Mouse (Mus musculus) limb, embryonic 13.5 days (tissue): ENCODE measurements around the gene Arhgap24. TPM values are rescaled to one million over a fixed set of nuclear protein-coding genes. Genes with fewer than 3 reads are reported as not detected.

Experiments
- ATAC-seq: fragments of 200-750 bp; cut with Nextera tagmentation; 2 replicates; pipeline ENCODE4 v1.8.0; 2017; ENCODE audit warnings: low read depth, moderate number of reproducible peaks, moderate TSS enrichment; ENCODE audit not compliant: low FRiP score
- H3K27ac ChIP-seq: fragments of 300-500 bp; sonication (generic); 2 replicates; pipeline ENCODE4 v1.5.1; 2015; ENCODE audit warnings: inconsistent platforms, mild to moderate bottlenecking, moderate library complexity
- H3K27me3 ChIP-seq: fragments of 300-500 bp; sonication (generic); 2 replicates; pipeline ENCODE4 v1.6.1; 2015; ENCODE audit warnings: mild to moderate bottlenecking, inconsistent platforms
- H3K36me3 ChIP-seq: fragments of 300-500 bp; sonication (generic); 2 replicates; pipeline ENCODE4 v1.6.1; 2015; ENCODE audit warnings: inconsistent platforms, mild to moderate bottlenecking, moderate library complexity
- H3K4me1 ChIP-seq: fragments of 300-500 bp; sonication (generic); 2 replicates; pipeline ENCODE4 v1.6.1; 2015; ENCODE audit warnings: inconsistent platforms
- H3K4me2 ChIP-seq: fragments of 300-500 bp; sonication (generic); replicated peaks from 2 replicates; pipeline ENCODE4 v1.6.1; 2015; ENCODE audit warnings: inconsistent platforms, mild to moderate bottlenecking, moderate library complexity
- H3K4me3 ChIP-seq: fragments of 300-500 bp; sonication (generic); 2 replicates; pipeline ENCODE4 v1.5.1; 2015; ENCODE audit warnings: moderate library complexity, mild to moderate bottlenecking, inconsistent platforms
- H3K9ac ChIP-seq: fragments of 300-500 bp; sonication (generic); 2 replicates; pipeline ENCODE4 v1.6.1; 2015; ENCODE audit warnings: mild to moderate bottlenecking, inconsistent platforms
- H3K9me3 ChIP-seq: fragments of 300-500 bp; sonication (generic); 2 replicates; pipeline ENCODE4 v1.6.1; 2016; ENCODE audit warnings: inconsistent platforms
- WGBS: fragments of 180-500 bp; shearing (Covaris S2); methylation state at CpG from one replicate; pipeline ENCODE4 v1.1.7; 2015; 5-methylcytosine and 5-hydroxymethylcytosine counted together
- polyA plus RNA-seq: library from polyadenylated mRNA; unstranded; fragments of >200 nt; fragmentation: Nextera tagmentation; extraction: Ambion mirVana; gene quantifications from 2 replicates; pipeline ENCODE4 v1.2.1, GENCODE M21; 2015

Gene Arhgap24
- polyA plus RNA-seq, 1 experiment from 2014 or later = 21.6 TPM

GRCm38 (mm10) chr5:102788437-102788836 is 307.2 kb downstream of the Arhgap24 start:
- Histone ChIP-seq H3K27ac (no peak overlapping the region), H3K36me3 (no peaks in the 10 kb centered on the region), H3K4me2 (no peak overlapping the region), H3K27me3 (no peaks in the 10 kb centered on the region), H3K4me1 (peaks cover 16% of the 10 kb centered on the region), H3K9me3 (no peaks in the 10 kb centered on the region), H3K4me3 (no peak overlapping the region), H3K9ac (no peak overlapping the region)
- no peak for ATAC-seq
- 54% methylated on average over 3 of the region's 3 CpGs for WGBS

DNA sequence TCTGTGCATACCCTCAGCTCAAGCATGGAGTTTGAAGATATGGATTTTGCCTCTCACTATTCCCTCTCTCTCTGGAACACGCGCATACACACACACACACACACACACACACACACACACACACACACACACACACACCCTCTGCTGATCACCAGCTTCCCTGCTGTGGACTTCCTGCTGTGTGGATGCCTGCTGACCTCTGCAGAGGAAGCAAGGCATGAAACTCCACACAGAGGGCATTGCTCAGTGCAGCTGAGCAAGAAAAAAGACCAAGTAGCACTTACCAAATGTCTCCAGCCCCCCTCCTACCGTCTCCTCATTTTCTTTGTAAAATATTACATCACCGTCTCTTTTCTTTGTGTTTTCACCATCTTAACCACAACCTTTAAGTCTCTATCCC is 310.1 kb downstream of the Arhgap24 start:
- Histone ChIP-seq H3K36me3 (no peaks in the 10 kb centered on the region), H3K9me3 (no peaks in the 10 kb centered on the region), H3K9ac (no peak overlapping the region), H3K4me1 (peaks cover 25% of the 10 kb centered on the region), H3K27me3 (no peaks in the 10 kb centered on the region), H3K27ac (no peak overlapping the region), H3K4me2 (no peak overlapping the region), H3K4me3 (no peak overlapping the region)
- 47% methylated on average over 4 of the region's 4 CpGs for WGBS
- ATAC-seq = no peak

GRCm38 (mm10) chr5:102793536-102793935 is 312.3 kb downstream of the Arhgap24 start:
- Histone ChIP-seq H3K36me3 (no peaks in the 10 kb centered on the region), H3K4me2 (no peak overlapping the region), H3K27ac (0 out of 2 replicates have a peak overlapping the region, but pooled peaks have one; percentile 15), H3K9me3 (no peaks in the 10 kb centered on the region), H3K4me1 (peaks cover 25% of the 10 kb centered on the region), H3K27me3 (no peaks in the 10 kb centered on the region), H3K4me3 (no peak overlapping the region), H3K9ac (no peak overlapping the region)
- WGBS = 76% methylated on average over 11 of the region's 11 CpGs
- no peak for ATAC-seq

DNA sequence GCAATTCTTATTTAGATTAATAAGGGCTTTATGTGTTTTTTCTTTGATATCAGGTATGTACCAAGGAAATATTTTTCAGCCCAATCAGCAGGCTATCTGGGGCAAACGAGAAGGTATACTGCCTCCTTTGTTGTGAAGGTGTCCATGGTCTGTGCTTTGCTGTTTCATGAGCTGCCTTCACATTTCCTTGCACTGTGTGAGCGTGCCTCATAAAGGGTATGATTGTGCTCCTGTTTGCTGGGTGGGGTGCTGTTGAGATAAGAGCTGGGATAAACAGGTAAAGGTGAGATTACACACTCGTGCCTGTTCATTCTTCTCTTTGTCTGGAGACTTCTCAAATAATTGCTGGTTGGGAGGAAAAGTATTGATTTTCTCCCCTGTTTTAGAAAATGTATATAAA is 320.3 kb downstream of the Arhgap24 start:
- Histone ChIP-seq H3K27me3 (no peaks in the 10 kb centered on the region), H3K27ac (no peak overlapping the region), H3K9ac (no peak overlapping the region), H3K36me3 (no peaks in the 10 kb centered on the region), H3K4me1 (peaks cover 7% of the 10 kb centered on the region), H3K4me2 (no peak overlapping the region), H3K9me3 (no peaks in the 10 kb centered on the region), H3K4me3 (no peak overlapping the region)
- no peak for ATAC-seq
- 78% methylated on average over 3 of the region's 3 CpGs for WGBS

DNA sequence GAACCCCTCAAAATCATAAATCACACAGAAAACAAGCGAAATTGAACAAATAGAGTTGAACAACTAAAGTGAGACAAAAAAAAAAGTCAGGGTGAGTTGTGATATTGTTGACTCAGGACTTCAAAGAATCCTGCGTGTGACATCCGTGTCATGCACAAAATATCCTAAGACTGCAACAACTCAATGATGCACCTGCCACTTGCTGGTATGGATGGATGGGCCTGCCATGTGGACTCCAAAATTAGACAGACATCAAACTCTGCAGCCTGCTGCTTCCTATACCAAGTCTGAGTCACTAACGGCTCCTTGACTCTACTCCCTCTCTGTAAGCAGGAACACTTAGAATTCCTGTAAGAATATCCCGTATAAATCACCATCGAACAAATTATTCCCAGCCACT is 321.6 kb downstream of the Arhgap24 start:
- H3K27ac ChIP-seq = no peak overlapping the region
- no peak overlapping the region for H3K4me3 ChIP-seq
- H3K9me3 ChIP-seq = no peaks in the 10 kb centered on the region
- H3K9ac ChIP-seq = no peak overlapping the region
- 84% methylated on average over 6 of the region's 6 CpGs for WGBS
- peaks cover 7% of the 10 kb centered on the region for H3K4me1 ChIP-seq
- H3K4me2 ChIP-seq = no peak overlapping the region
- no peaks in the 10 kb centered on the region for H3K36me3 ChIP-seq
- no peaks in the 10 kb centered on the region for H3K27me3 ChIP-seq
- no peak for ATAC-seq

DNA sequence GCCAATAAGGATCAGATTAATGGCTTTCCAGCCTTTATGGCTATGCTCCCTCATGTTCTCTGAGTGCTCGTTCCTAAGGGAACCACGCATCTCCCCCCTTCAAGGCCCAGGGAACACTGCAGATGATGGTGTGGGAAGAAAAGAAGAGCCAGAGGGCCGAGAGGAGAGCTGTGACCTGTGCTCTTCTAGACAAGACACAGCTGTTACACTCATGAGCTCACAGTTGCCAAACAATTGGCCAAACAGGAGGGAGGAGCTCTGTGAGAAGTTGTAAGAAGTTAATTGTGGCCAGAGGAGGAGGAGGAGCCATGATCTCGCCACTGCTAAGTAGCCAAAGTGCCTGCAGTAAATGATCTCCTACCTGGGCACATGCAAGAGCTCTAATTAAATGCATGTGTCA is 322.5 kb downstream of the Arhgap24 start:
- Histone ChIP-seq H3K27ac (no peak overlapping the region), H3K4me1 (peaks cover 7% of the 10 kb centered on the region), H3K27me3 (no peaks in the 10 kb centered on the region), H3K4me2 (no peak overlapping the region), H3K9me3 (no peaks in the 10 kb centered on the region), H3K9ac (no peak overlapping the region), H3K36me3 (no peaks in the 10 kb centered on the region), H3K4me3 (no peak overlapping the region)
- WGBS = 21% methylated on average over 4 of the region's 4 CpGs
- ATAC-seq = no peak

- Histone ChIP-seq H3K4me1 (peaks cover 7% of the 10 kb centered on the region), H3K4me2 (no peak overlapping the region), H3K36me3 (no peaks in the 10 kb centered on the region), H3K27me3 (no peaks in the 10 kb centered on the region), H3K9me3 (no peaks in the 10 kb centered on the region), H3K4me3 (no peak overlapping the region), H3K9ac (no peak overlapping the region), H3K27ac (no peak overlapping the region)
- ATAC-seq = no peak
Measured at GRCm38 (mm10) chr5:102807518-102807917, 326.3 kb downstream of the Arhgap24 start.

DNA sequence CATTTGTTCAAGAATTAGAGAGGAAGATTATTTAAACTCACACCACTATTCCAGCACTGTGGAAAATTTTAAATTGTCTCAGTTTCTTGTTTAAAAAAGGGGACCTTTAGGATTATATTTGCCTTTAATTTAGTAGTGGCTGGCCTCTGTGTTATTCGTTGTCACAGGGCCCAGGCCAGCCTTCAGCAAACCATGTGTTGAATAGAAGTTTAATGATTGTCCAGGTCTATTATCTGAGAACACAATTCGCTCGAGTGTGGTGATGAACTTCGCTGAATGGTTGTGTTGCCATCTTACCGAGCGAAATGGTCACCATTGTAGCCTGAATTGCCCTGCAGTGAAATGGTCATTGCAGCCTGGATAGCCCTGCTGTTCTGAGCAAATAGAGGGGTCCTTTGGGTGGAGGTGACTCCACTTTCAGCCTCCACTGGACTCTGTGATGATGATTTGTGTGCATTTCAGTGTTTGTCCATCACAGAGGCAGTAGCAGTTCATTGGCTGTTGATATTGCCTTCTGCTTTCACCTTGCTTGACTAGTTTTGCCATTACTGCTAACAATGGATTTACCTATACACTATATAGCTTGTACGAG is 329.3 kb downstream of the Arhgap24 start:
- no peak for ATAC-seq
- H3K4me3 ChIP-seq = no peak overlapping the region

DNA sequence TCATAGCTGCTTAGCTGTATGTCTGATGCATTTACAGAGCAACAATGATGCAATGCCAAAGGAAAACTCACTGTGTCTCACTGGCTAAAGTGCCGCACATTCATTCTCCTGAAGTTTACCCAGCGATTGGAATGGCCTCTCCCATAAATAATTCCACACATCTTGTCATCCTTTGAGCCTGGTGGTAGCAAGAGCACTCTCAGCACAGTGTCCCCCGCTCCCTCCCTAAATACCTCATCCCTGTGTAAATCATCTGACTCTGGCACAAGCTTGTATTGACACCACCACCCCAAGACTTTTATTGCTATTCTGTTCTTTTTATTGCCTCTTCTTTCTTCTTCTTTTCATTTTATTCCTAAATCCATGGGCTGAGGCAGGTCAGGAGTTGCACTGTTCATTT is 332.1 kb downstream of the Arhgap24 start:
- H3K9me3 ChIP-seq = no peaks in the 10 kb centered on the region
- WGBS = 50% methylated on average over 3 of the region's 3 CpGs
- H3K27me3 ChIP-seq = no peaks in the 10 kb centered on the region
- no peak overlapping the region for H3K4me2 ChIP-seq
- no peak overlapping the region for H3K4me3 ChIP-seq
- ATAC-seq = no peak
- no peak overlapping the region for H3K9ac ChIP-seq
- no peaks in the 10 kb centered on the region for H3K4me1 ChIP-seq
- H3K36me3 ChIP-seq = no peaks in the 10 kb centered on the region
- no peak overlapping the region for H3K27ac ChIP-seq

More for the DNA sequence above, 329.3 kb downstream of the Arhgap24 start:
- Histone ChIP-seq H3K9ac (no peak overlapping the region), H3K4me2 (no peak overlapping the region), H3K9me3 (no peaks in the 10 kb centered on the region), H3K27me3 (no peaks in the 10 kb centered on the region), H3K27ac (no peak overlapping the region), H3K4me1 (no peaks in the 10 kb centered on the region), H3K36me3 (no peaks in the 10 kb centered on the region)
- 72% methylated on average over 7 of the region's 7 CpGs for WGBS

GRCm38 (mm10) chr5:102817641-102818040 is 336.4 kb downstream of the Arhgap24 start:
- Histone ChIP-seq H3K4me3 (no peak overlapping the region), H3K4me2 (no peak overlapping the region), H3K27me3 (no peaks in the 10 kb centered on the region), H3K36me3 (no peaks in the 10 kb centered on the region), H3K9ac (no peak overlapping the region), H3K27ac (no peak overlapping the region), H3K9me3 (no peaks in the 10 kb centered on the region), H3K4me1 (no peaks in the 10 kb centered on the region)
- no peak for ATAC-seq
- WGBS = 67% methylated on average over 7 of the region's 7 CpGs

DNA sequence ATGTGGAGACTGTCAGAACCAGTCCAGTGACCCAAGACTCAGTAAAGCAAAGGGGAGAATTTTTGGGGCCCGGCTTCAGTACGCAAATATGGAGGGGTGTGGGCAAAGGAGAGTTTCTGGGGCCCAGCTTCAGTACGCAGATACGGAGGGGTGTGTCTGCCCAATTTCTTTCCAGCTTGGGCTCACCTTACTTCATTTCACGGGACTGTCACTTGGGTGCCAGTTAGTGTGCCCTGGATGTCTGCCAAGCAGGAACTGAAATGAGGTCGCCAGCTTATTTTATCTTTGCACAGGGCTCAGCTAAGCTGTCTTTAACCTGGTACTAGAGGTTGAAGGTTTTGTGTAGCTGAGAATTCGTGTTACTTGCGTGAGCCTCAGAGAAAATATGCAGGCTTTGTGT is 344.3 kb downstream of the Arhgap24 start:
- Histone ChIP-seq H3K4me3 (no peak overlapping the region), H3K36me3 (no peaks in the 10 kb centered on the region), H3K4me2 (no peak overlapping the region), H3K27me3 (no peaks in the 10 kb centered on the region), H3K4me1 (peaks cover 7% of the 10 kb centered on the region), H3K9me3 (no peaks in the 10 kb centered on the region), H3K9ac (no peak overlapping the region), H3K27ac (no peak overlapping the region)
- WGBS = 67% methylated on average over 8 of the region's 8 CpGs
- ATAC-seq = no peak

- WGBS = 78% methylated on average over 4 of the region's 4 CpGs
- Histone ChIP-seq H3K27ac (no peak overlapping the region), H3K9me3 (no peaks in the 10 kb centered on the region), H3K4me1 (peaks cover 1% of the 10 kb centered on the region; the same call in 1 of the 2 replicates), H3K4me2 (no peak overlapping the region), H3K36me3 (no peaks in the 10 kb centered on the region), H3K9ac (no peak overlapping the region), H3K4me3 (no peak overlapping the region), H3K27me3 (no peaks in the 10 kb centered on the region)
- ATAC-seq = no peak
Measured at GRCm38 (mm10) chr5:102839071-102839470, 357.9 kb downstream of the Arhgap24 start.

GRCm38 (mm10) chr5:102843934-102844709 is 362.9 kb downstream of the Arhgap24 start:
- WGBS = 26% methylated on average over 5 of the region's 5 CpGs

More at GRCm38 (mm10) chr5:102843934-102844709, 362.9 kb downstream of the Arhgap24 start:
- H3K9ac ChIP-seq = no peak overlapping the region
- no peak overlapping the region for H3K27ac ChIP-seq
- peaks cover 30% of the 10 kb centered on the region for H3K4me1 ChIP-seq
- no peak overlapping the region for H3K4me3 ChIP-seq
- no peaks in the 10 kb centered on the region for H3K9me3 ChIP-seq
- no peak overlapping the region for H3K4me2 ChIP-seq
- no peak for ATAC-seq
- H3K27me3 ChIP-seq = peaks cover 3% of the 10 kb centered on the region; the same call in 1 of the 2 replicates
- H3K36me3 ChIP-seq = no peaks in the 10 kb centered on the region
